Mouse (Mus musculus) liver, embryonic 18 days (tissue): ENCODE results near the gene Aqp5. TPM values are rescaled to one million over a fixed set of nuclear protein-coding genes. Genes with fewer than 3 reads are reported as not detected.

Experiments
- polyA plus RNA-seq: library from polyadenylated mRNA; depleted of rRNA; stranded (reverse); fragments of >200 nt; gene quantifications from 2 replicates; pipeline ENCODE4 v1.2.3, GENCODE M21; 2012; rRNA removed

Gene Aqp5
- not detected in 2 replicates for polyA plus RNA-seq

GRCm38 (mm10) chr15:99590429-99591084 is at the start of gene Aqp5:
TSS of gene Aqp5 (plus strand) at chr15:99590782.

GRCm38 (mm10) chr15:99578802-99579485 is 11.6 kb upstream of the Aqp5 start, which contains the start of gene Aqp2:
TSS of gene Aqp2 (plus strand) at chr15:99579055.

DNA sequence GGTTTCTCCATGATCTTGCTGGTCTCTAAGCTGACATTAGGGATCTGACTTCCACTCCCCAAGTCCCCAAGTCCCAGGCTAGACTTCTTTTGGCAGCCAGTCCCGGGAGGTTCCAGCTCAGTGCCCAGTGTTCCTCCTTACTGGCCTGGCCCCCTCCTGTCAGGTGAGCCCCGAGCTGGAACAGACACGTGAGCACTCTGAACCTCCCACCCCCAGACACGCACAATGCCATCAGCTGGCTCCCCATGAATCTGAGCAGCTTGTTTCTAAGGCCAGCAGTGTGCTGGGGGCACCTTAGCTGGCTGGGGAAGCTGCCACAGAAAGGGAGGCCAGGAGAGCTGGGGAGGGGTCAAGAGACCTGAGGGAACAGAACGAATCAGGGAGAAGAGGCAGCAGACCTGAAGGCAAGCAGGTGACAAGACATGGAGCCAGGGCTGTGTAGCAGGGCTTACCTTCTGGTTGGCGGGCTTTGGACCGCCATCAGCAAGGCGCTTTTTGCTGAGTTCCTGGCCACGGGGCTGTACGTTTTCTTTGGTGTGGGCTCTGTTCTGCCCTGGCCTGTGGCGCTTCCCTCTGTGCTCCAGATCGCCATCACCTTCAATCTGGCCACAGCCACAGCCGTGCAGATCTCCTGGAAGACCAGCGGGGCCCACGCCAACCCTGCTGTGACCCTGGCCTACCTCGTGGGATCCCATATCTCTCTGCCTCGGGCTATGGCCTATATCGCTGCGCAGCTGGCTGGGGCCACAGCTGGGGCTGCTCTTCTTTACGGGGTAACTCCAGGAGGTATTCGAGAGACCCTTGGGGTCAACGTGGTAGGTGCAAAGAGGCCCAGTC is 10.6 kb downstream of the Aqp5 start, which contains the start of gene Aqp6:
Gene Aqp6 (plus strand): TSS at position 415 of the 837 bp plus-strand sequence.

Other genes with a start within 250 kb of the Aqp5 start
- 3.3 and 4.7 TPM in 2 replicates for gene Fmnl3, start 220.3 kb upstream of the Aqp5 start, polyA plus RNA-seq
- 315 and 335 TPM in 2 replicates for gene Tmbim6, start 197.9 kb upstream of the Aqp5 start, polyA plus RNA-seq
- 0.52 and 0.78 TPM in 2 replicates for gene Nckap5l, start 133.0 kb upstream of the Aqp5 start, polyA plus RNA-seq
- 2.4 and 2.6 TPM in 2 replicates for gene Bcdin3d, start 116.1 kb upstream of the Aqp5 start, polyA plus RNA-seq
- not detected in 2 replicates for gene Faim2, start 62.6 kb upstream of the Aqp5 start, polyA plus RNA-seq
- gene Aqp2, start 11.7 kb upstream of the Aqp5 start, polyA plus RNA-seq: not detected in 2 replicates
- gene Aqp6, start 10.6 kb downstream of the Aqp5 start, polyA plus RNA-seq: not detected in 2 replicates
- gene Racgap1, start 60.9 kb downstream of the Aqp5 start, polyA plus RNA-seq: 29.8 and 32.5 TPM in 2 replicates
- 0.08 and 0.11 TPM in 2 replicates for gene Asic1, start 79.6 kb downstream of the Aqp5 start, polyA plus RNA-seq
- gene Smarcd1, start 111.3 kb downstream of the Aqp5 start, polyA plus RNA-seq: 5.7 and 7.1 TPM in 2 replicates
- not detected in 2 replicates for gene Gm17349, start 114.7 kb downstream of the Aqp5 start, polyA plus RNA-seq
- gene Gpd1, start 126.7 kb downstream of the Aqp5 start, polyA plus RNA-seq: 48.8 and 59.5 TPM in 2 replicates
- gene Cox14, start 134.8 kb downstream of the Aqp5 start, polyA plus RNA-seq: 91.2 and 107 TPM in 2 replicates
- 5.6 and 6.3 TPM in 2 replicates for gene Cers5, start 182.1 kb downstream of the Aqp5 start, polyA plus RNA-seq